Mouse (Mus musculus): ENCODE data around the gene Tprg.
A peak's percentile ranks its signal among the peaks of the same experiment; 100 is the strongest.

Gene Tprg

DNA sequence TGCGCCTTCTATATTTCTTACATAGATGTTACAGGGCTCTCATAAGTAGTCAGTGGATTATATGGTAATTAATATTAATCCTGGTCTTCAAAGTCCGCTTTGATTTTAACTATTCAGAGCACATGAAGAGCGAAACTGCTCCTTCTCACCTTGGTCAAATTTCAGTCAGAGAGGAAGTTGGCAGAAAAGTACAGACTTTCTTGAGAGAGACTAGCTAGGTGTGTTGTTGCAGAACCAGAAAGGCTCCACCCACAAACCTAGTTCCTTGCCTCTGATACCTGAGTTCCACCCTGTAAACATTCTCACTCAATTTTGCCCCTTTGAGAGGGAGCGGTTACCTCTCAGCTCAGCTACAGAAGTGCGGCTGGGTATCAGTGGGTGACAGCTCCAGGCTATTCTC lies at the start of gene Tprg:
Tprg (plus strand) TSS at position 301 of the 400 bp plus-strand sequence.
- no peak for DNase-seq

DNA sequence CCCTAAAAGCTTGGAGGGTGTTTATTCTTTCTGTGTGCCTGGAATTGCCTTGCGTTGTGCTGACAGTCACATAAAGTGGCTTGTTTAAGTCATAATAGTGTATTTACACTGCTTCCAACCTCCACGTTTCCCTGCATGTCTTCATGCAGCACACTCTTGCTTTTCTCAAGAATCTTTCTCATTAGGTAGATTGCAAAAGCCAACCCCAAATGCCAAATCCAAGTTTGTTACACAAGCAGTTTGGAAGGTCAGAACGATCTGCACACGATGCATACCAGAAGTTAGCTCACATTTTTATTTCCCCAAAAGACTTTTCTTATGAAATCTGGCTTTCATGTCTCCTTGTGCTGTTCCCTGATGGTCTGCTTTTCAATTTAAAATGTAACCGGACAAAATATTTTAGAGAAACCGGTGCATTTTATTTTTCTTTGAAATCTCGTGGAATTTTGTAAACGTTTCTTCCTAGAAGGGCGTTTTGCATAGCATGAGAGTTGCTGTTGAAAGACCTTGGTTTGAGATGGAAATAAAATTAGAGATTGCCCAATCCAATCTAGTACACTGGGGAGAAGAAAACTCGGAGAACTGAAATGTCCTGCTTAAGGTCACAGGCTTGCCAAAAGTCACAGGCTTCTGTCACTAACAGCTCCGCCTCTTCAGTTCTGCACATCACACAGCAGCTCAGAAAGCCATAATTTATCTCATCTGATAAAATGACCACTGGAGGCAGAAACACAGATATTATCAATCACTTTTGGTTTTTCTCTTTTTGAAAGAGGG lies 48.2 kb upstream of the Tprg start:
- no peak for DNase-seq

DNA sequence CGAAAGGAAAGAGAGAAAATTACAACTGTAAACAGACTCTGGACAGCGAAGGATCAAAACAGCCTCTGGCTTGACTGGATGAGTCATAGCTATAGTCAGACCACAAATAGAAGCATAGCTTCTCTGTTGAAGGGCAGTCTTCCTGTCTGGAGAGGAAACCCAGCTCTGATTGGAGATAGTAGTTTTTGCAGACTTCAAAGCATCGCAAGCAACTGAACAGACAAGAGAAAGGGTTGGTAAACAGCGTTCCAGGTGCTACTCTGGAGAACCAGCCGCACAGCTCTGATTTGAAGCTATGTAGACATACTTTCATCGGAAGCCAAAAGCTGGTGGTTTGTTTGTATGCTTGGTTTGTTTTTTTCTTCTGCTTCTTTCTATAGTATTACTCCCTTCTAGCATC lies 37.7 kb upstream of the Tprg start:
- no peak for DNase-seq

DNA sequence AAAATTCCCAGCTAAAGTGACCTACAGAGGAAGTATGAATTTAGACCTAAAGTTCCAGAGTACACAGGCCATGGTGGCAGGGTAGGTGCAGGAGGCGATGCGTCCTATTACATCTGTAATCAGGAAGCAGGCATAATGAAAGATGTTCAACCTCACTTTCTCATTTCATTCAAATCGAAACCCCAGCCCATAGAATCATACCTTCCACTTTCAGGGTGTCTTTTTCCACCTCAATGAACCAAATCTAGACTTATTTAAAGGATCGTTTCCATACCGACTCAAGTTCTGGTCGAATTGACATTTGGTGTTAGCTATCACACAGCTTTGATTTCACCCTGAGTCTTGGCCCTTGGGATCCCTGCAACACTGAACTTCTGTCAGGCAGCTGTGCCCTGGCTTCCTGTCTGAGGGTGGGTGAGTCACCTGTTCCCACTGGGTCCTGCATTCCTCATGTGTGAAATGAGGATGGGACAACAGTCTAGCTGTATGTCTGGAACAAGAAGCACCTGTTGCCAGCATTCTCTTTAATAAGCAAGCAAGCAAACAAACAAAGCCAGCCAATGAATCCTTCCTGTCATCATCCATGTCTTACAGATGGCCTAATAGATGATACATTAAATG lies 36.4 kb upstream of the Tprg start:
- DNase-seq = no peak

DNA sequence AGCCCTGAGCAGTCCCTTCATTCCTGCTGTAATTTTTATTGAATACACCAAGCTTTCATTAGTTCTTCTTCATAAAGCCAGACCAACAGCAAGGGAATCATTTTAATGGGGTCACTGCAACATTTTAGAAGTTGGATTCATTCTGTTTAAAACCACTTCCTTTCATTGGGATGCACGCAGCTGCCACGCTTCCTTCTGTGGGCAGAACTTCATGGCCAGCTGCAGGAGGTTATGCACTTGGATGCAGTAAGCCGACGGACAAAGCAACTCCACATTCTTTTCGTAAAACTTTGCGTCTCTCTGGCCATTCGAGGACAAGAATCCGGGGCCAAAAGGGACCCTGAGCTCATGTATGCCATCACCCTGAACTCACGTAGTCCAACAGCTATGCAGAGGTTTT lies 35.5 kb upstream of the Tprg start:
- DNase-seq = no peak

DNA sequence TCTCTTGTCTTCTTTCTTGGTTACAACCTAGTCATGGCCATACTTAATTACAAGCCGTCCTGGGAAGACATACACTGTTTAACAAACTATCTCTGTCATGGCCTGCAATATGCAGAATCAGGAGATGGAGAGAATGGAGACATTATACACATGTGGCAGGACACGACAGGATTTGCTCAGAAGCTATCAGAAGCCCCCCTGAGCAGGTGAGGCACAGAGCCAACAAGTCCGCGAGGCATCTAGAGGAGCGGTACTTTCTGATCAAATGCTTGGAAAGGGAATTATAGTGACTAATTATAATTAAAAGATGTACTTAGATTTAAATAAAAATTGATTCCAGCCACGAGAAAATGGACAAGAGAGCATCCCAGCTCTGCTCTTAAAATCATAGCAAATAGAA lies 32.0 kb upstream of the Tprg start:
- DNase-seq = no peak

DNA sequence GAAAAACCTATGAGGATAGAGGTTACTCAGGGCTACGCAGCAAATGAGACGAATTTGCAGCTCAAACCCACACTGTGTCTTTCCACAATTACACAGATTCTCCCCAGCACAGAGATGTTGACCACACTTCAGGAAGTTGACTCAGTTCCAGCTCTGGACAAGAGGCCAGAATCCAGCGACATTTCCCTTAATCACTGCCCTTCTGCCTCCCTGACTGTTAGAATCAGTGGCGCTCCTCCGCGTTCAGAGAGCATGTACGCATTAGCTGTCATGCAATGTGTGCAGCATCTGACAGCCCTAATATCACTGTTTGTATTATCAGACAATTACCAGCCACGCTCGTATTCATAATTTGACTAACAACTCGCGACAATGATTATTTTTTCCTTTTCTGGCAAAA lies 31.4 kb upstream of the Tprg start:
- DNase-seq = peak; percentile 8

DNA sequence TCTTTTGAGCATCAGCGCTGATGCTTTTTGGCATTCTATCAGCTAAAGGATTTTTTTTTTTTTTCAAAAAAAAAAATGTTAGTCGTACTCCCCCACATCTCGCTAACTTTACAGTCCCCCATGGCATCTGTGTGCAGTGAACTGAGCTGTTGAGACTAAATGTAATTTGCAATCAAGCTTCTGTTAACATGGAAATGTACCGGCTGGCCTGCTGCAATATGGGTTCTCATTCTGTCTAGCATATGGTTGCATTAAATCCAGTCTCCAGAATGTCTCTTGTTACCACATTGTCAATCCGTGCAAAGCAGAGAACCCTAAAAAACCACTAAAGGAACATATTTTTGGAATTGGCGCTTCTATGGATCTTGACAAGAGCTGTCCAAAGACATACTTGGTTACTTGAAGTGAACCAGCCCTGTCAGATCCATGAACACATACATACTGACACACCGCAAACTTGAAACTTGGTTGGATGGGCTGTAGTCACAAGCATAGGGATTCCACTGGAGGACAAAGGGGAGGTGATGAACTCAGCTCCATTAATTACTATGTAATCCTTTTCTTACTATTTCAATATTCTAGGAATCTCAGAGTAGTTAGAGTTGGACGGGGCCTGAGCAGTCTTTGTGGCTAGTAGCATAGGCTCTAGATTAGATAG lies 30.9 kb upstream of the Tprg start:
- DNase-seq = no peak

DNA sequence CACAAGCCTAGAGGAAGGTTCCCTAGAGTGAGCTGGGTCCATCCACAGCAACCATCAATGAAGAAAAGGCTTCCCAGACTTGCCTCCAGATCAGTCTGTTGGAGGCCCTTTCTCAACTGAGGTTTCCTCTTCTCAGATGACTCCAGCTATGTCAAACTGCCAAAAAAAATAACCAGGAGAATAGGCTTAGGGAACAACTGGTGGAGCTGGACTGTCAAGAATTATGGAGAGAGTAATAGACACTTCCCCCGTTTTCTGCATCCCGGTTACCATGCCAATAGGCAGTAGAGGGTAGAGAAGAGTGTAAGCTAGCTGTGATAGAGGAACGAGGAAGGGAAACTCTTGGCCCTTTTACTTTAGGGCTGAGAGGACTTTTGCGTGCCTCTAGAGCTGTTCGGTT lies 24.3 kb upstream of the Tprg start:
- DNase-seq = no peak

DNA sequence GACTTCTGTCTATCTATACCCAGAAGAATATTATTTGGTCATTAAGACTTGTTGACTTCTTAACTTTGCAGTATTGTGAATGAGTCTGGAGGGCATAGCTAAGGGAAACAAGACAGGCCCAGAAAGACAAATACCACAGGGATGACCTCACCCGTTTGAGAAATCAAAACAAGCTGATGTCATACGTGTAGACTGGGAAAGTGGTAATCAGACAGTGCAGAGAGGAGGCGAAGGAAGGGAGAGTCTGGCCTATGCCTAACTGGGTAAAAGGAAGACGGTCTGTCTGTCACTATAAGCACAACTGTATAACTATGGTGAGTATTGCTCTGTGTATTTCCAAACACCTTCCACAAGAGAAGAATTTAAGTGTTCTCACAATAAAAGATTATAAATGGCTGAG lies 23.7 kb upstream of the Tprg start:
- DNase-seq = no peak

DNA sequence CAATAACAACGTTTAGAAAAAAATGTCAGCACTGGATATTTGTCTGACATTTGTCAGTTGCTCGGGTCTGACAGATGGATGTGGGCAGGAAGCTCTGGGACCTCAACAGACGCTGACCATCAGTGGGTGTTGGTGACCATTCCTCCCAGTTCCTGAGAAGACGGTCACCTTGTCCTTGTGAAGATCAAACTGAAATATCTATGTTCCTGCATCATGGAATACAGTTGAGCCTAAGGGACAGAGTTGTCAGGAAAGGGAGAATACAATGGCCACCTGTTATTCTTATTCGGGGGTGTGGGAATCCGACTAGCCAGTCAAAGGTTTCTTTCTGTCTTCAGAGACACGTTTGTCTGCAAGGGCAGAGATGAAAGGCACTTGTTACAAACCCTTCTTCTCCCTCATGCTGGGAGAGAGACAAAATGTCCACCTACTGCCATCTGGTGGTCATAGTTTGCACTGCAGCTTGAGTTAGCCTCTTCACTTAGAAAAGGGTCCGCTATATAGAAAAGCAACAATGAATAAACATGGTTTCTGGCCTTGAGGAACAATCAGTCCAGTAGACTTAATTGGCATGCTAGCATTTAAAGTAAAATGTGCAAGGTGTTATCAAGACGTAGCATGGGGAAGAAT lies 23.0 kb upstream of the Tprg start:
- peak; percentile 84 for DNase-seq

DNA sequence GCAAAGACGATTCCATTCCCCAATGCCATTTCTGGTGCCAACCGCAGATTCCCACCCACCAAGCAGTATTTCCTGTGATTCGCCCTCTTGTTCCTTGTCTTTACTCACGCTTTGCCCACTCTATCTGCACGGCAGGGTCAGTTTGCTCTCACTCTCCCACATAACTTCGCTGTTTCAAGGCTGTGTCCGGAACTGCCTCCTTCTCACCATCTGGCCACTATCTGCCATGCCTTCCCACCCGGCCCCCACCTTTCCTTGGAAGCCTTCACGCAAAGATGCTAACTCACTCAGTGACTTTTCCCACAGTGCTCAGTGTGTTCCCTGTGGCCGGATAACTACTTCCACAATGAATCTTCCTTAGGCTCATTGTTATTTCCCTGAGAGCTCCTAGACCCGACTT lies 21.4 kb upstream of the Tprg start:
- DNase-seq = no peak

DNA sequence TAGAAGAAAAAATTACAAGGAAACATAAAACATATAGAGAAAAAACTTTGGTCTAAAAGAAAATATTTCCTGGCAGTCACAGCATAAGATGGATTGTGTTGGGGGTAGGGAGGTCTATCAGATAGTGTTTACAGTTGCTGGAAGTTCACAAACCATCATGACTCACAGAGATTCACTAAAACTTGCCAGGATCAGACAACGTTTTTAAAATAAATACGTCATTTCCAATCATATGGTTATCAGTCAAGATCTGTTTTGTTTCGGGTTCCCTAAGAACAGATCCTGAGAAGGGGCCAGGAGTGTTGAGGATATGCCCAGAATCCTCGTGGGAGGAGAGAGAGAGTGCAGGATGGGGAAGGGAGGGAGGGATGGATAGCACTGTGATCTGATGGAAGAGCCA lies 18.3 kb upstream of the Tprg start:
- no peak for DNase-seq

DNA sequence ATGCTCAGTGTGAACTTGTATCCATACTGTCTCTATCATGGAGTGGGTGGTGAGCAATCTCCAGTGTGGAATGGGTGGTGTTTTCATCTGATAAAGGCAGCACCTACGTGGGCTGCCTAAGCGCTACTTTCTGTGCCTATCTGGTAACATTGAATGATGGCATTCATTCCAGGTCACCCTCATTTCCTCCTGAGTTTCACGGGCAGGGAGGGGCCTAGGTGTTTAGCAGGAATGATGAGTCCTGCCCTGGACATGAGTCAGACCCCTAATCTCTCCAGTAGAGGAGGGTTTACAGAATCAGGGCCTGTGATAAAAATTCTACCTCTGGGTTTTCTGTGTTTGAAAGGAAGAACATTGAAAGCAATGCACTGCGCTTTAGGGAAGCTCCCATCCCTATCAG lies 4.1 kb upstream of the Tprg start:
- no peak for DNase-seq

DNA sequence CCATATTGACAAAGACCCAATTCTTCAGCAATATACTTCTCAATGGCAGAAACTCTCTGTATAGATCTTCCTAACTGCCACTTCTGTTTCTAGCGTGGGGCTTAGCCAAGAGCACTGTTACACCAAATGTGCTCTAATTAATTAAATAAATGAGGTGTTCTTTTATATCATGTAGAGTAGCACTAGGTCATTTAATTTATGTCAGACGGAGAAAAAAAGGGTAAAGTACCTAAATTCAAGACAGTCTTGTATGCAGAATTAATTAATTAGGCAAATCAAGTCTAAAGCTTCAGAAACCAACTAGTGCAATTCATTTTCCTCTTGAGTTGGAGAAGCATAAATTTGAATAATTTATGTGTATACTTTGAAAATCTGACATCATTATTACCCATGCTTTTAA lies 7.1 kb downstream of the Tprg start:
- DNase-seq = no peak

DNA sequence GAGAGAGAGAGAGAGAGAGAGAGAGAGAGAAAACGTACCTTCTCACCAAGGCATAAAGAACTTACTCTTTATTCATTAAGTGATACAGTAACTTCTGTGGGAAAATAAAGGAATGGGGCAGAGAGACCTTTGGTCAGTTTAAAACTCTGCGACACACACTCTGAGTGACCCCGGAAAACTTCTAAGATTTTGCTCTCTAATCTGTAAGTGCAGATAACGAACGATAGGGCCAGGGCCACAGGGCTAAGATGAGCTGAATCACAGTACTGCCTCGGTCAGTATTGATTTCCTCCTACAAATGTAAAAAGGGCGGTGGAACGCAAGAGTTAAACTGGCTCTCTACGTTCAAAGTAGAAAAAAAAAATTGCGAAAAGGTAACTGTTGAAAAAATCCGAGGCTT lies 8.9 kb downstream of the Tprg start:
- no peak for DNase-seq

DNA sequence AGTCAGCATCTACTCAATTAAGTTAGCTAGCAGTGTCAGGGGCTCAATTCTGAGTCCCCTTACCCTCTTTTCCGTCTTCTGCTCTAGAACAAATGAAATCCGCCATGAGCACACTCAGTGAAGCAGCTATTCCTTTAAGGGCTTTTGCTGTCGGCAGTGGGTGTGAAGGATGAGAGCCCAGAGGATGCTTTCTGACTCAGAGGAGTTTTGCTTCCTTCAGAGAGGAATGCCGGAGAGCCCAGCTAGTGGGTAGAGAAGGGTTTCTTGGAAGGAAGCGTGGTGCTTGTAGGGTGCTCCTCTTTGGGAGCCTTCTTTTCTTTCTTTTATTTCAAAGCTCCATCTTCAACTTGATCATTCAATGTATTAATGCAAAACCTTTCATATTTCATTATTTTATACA lies 10.1 kb downstream of the Tprg start:
- DNase-seq = no peak

DNA sequence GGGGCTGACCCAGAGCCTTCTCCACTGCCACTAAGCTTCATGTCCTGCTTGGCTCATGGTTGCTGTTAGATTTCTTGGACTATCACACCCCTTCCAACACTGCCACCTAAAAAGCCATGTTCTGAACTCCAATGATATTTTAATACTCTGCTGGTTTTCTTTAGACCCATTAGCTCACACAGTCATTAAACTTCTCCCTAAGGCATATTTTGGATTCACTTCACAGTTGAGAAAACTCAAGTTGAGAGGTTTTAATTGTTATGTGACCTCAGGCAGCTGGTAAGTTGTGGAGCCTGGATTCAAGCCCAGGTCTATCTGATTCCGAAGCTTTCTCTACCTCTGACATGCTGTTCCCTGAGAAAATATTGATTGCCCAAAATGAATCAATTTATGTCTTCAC lies 11.6 kb downstream of the Tprg start:
- DNase-seq = no peak

DNA sequence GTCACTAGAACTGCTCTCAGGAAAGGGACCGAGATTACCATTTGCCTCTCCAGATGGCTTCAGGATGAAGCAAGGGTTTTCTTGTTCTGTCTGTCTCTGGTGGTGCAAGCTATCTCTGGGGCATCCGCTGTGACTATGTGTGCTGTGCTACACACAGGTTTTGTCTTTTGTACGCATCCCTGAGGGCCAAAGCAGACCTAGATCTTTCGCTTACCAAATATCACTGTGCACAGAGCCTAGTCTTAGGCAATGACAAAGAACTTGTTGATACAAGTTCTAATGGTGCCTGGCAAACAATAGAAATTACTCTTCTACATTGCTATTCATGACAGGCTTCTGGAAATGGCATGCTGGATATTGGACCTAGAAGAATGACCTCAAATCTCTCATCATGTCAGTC lies 16.0 kb downstream of the Tprg start:
- no peak for DNase-seq

DNA sequence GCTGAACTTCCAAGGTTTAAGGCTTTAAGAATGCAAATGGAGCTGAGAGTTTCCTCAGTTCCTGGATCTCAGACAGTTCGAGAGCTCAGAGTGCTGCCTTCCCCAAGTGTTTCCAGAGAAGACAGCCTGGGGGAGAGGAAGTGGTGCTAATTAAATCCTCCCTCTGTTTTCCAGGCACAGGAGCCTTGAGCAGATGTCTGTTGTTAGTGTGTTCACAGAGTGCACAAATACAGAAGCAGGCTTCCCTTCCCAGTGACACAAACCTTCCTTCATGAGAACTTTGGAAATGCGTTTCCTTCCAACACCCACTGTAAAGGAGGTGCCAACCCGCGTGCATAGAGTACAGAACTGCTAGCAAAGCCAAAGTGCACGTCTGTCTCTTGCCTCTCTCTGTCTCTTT lies 27.4 kb downstream of the Tprg start:
- DNase-seq = no peak

DNA sequence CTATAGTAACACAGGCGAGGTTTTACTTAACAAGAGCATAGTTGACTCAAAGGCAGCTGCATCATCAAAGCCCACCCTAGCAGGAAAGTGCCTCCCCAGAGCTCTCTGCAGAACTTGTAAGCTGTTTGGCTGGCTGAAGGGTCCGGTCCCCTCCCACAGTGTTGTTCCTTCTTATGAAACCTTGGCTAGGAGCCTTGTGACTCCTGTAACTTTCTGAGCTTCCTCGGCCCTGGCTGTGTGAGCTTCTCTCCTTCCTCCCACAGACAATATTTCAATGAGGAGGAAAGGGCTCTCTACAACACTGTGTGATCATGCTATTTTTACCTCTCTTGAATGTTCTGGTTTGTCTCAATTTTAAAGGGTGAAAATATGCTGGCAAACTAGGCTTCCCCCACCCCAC lies 28.5 kb downstream of the Tprg start:
- DNase-seq = no peak

DNA sequence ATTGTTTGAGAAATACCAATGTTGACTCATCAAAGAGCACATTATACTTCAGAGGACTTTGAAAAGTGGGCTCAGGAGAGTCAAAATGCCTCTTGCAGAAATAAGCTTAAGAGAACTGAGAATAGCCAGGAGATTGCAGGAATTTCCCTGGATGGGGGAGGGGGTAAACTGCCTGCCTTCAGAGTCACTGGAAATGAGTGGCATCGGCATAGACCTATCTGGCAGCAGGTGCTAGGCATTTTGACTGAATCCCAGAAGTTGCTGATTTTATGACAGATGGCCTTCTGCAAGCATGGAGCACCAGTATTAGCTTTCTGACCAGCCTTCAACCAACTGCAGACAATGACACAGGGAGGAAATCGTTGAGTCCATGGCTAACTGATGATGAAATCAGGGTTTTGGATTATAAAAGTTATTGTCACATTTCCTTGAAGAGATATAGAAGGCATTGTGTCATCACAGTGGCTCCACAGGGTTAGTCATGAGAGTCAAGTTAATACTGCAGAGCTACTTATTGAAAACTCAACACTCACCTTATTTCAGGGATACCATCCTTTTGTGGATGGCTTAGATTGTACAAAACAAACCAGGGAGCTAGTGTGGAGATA lies 39.1 kb downstream of the Tprg start:
- no peak for DNase-seq

Data from kidney, adult 18-20 months (tissue).